Mouse (Mus musculus) hindbrain, embryonic 10.5 days (tissue): ENCODE data around the gene Rpl19. TPM values are rescaled to one million over a fixed set of nuclear protein-coding genes. Genes with fewer than 3 reads are reported as not detected.

Experiments
- DNase-seq: peaks from one replicate; pipeline ENCODE4 v3.0.0-alpha.2; 2017; ENCODE audit warnings: low spot score
- H3K27ac ChIP-seq: fragments of 300-500 bp; sonication (generic); 2 replicates; pipeline ENCODE4 v1.5.1; 2016; ENCODE audit warnings: mild to moderate bottlenecking, moderate library complexity
- H3K27me3 ChIP-seq: fragments of 300-500 bp; sonication (generic); 2 replicates; pipeline ENCODE4 v1.6.1; 2016; ENCODE audit warnings: mild to moderate bottlenecking; ENCODE audit not compliant: poor library complexity, insufficient read depth, severe bottlenecking
- H3K36me3 ChIP-seq: fragments of 300-500 bp; sonication (generic); 2 replicates; pipeline ENCODE4 v1.6.1; 2016; ENCODE audit warnings: mild to moderate bottlenecking, moderate library complexity
- H3K4me1 ChIP-seq: fragments of 300-500 bp; sonication (generic); replicated peaks from 2 replicates; pipeline ENCODE4 v1.6.1; 2016; ENCODE audit warnings: mild to moderate bottlenecking
- H3K4me3 ChIP-seq: fragments of 300-500 bp; sonication (generic); 2 replicates; pipeline ENCODE4 v1.5.1; 2016; ENCODE audit warnings: mild to moderate bottlenecking, moderate library complexity
- H3K9me3 ChIP-seq: fragments of 300-500 bp; sonication (generic); 2 replicates; pipeline ENCODE4 v1.6.1; 2016; ENCODE audit warnings: mild to moderate bottlenecking, moderate library complexity
- WGBS: fragments of 180-500 bp; shearing (Covaris S2); methylation state at CpG from one replicate; pipeline ENCODE4 v1.1.7; 2016; 5-methylcytosine and 5-hydroxymethylcytosine counted together
- polyA plus RNA-seq: library from polyadenylated mRNA; unstranded; fragments of >200 nt; fragmentation: Nextera tagmentation; extraction: Ambion mirVana; gene quantifications from 2 replicates; pipeline ENCODE4 v1.2.1, GENCODE M21; 2016

The Rpl19 gene
- polyA plus RNA-seq, 1 experiment from 2014 or later, result 1,011 TPM

GRCm38 (mm10) chr11:98051611-98052128 lies 25.2 kb downstream of the Rpl19 start:
- 8% methylated on average over 12 of the region's 12 CpGs for WGBS
- Histone ChIP-seq H3K27me3 (peaks cover 85% of the 10 kb centered on the region), H3K36me3 (no peaks in the 10 kb centered on the region), H3K27ac (no peak overlapping the region), H3K4me3 (peak overlapping the region; percentile 55), H3K9me3 (no peaks in the 10 kb centered on the region), H3K4me1 (peaks cover 43% of the 10 kb centered on the region)
- DNase-seq, result no peak

- Histone ChIP-seq H3K9me3 (no peaks in the 10 kb centered on the region), H3K27ac (peak overlapping the region; percentile 75), H3K4me3 (peak overlapping the region; percentile 55), H3K27me3 (peaks cover 91% of the 10 kb centered on the region), H3K36me3 (no peaks in the 10 kb centered on the region), H3K4me1 (peaks cover 44% of the 10 kb centered on the region)
- DNase-seq, result peak; percentile 44
- WGBS, result under 1% methylated on average over 83 of the region's 83 CpGs
These were observed 25.8 kb downstream of the Rpl19 start for GRCm38 (mm10) chr11:98052129-98052988.

GRCm38 (mm10) chr11:98052989-98053834 lies 26.7 kb downstream of the Rpl19 start, which contains the start of gene Stac2:
TSS of gene Stac2 (minus strand) at chr11:98053462.
- peaks cover 85% of the 10 kb centered on the region for H3K27me3 ChIP-seq
- no peaks in the 10 kb centered on the region for H3K36me3 ChIP-seq
- H3K4me1 ChIP-seq, result peaks cover 48% of the 10 kb centered on the region
- WGBS, result 2% methylated on average over 45 of the region's 48 CpGs
- DNase-seq, result peak; percentile 90
- peak within 1 kb of the TSS; percentile 55 for H3K4me3 ChIP-seq
- no peaks in the 10 kb centered on the region for H3K9me3 ChIP-seq
- H3K27ac ChIP-seq, result peak within 1 kb of the TSS; percentile 75

GRCm38 (mm10) chr11:98057466-98057865 lies 31.0 kb downstream of the Rpl19 start:
- no peaks in the 10 kb centered on the region for H3K36me3 ChIP-seq
- H3K9me3 ChIP-seq, result no peaks in the 10 kb centered on the region
- H3K27ac ChIP-seq, result 0 out of 2 replicates have a peak overlapping the region, but pooled peaks have one; percentile 59
- H3K4me3 ChIP-seq, result no peak overlapping the region
- H3K4me1 ChIP-seq, result peaks cover 34% of the 10 kb centered on the region
- WGBS, result 24% methylated on average over 9 of the region's 9 CpGs
- no peak for DNase-seq
- H3K27me3 ChIP-seq, result peaks cover 51% of the 10 kb centered on the region

- DNase-seq, result no peak
- no peaks in the 10 kb centered on the region for H3K36me3 ChIP-seq
- 84% methylated on average over 5 of the region's 5 CpGs for WGBS
- no peaks in the 10 kb centered on the region for H3K9me3 ChIP-seq
- no peak overlapping the region for H3K27ac ChIP-seq
- H3K27me3 ChIP-seq, result peaks cover 46% of the 10 kb centered on the region
- H3K4me1 ChIP-seq, result peaks cover 28% of the 10 kb centered on the region
- H3K4me3 ChIP-seq, result no peak overlapping the region
These were observed 31.5 kb downstream of the Rpl19 start for GRCm38 (mm10) chr11:98057998-98058397.

- WGBS, result 68% methylated on average over 7 of the region's 7 CpGs
- DNase-seq, result no peak
- Histone ChIP-seq H3K27ac (0 out of 2 replicates have a peak overlapping the region, but pooled peaks have one; percentile 23), H3K27me3 (peaks cover 30% of the 10 kb centered on the region), H3K4me1 (peaks cover 19% of the 10 kb centered on the region), H3K36me3 (no peaks in the 10 kb centered on the region), H3K9me3 (no peaks in the 10 kb centered on the region), H3K4me3 (no peak overlapping the region)
These were observed 33.2 kb downstream of the Rpl19 start for GRCm38 (mm10) chr11:98059662-98060061.

GRCm38 (mm10) chr11:98060104-98060692 lies 33.7 kb downstream of the Rpl19 start:
- no peaks in the 10 kb centered on the region for H3K36me3 ChIP-seq
- H3K4me1 ChIP-seq, result peaks cover 21% of the 10 kb centered on the region
- H3K9me3 ChIP-seq, result no peaks in the 10 kb centered on the region
- DNase-seq, result no peak
- WGBS, result 75% methylated on average over 5 of the region's 5 CpGs
- peaks cover 26% of the 10 kb centered on the region for H3K27me3 ChIP-seq
- 0 out of 2 replicates have a peak overlapping the region, but pooled peaks have one; percentile 23 for H3K27ac ChIP-seq
- no peak overlapping the region for H3K4me3 ChIP-seq

- Histone ChIP-seq H3K9me3 (no peaks in the 10 kb centered on the region), H3K27me3 (peaks cover 18% of the 10 kb centered on the region), H3K4me3 (no peak overlapping the region), H3K36me3 (no peaks in the 10 kb centered on the region), H3K4me1 (peaks cover 27% of the 10 kb centered on the region), H3K27ac (no peak overlapping the region)
- WGBS, result 72% methylated on average over 3 of the region's 3 CpGs
- no peak for DNase-seq
These were observed 34.9 kb downstream of the Rpl19 start for GRCm38 (mm10) chr11:98061441-98061840.

- Histone ChIP-seq H3K4me1 (peaks cover 27% of the 10 kb centered on the region), H3K4me3 (no peak overlapping the region), H3K27ac (no peak overlapping the region), H3K27me3 (peaks cover 14% of the 10 kb centered on the region), H3K9me3 (0 out of 2 replicates have a peak, but pooled peaks cover 2% of the 10 kb centered on the region), H3K36me3 (no peaks in the 10 kb centered on the region)
- no peak for DNase-seq
- 70% methylated on average over 6 of the region's 6 CpGs for WGBS
These were observed 35.5 kb downstream of the Rpl19 start for GRCm38 (mm10) chr11:98061904-98062562.

GRCm38 (mm10) chr11:98066201-98066600 lies 39.7 kb downstream of the Rpl19 start:
- H3K27ac ChIP-seq, result no peak overlapping the region
- H3K4me3 ChIP-seq, result no peak overlapping the region
- no peak for DNase-seq
- 91% methylated on average over 12 of the region's 12 CpGs for WGBS
- H3K4me1 ChIP-seq, result peaks cover 9% of the 10 kb centered on the region
- no peaks in the 10 kb centered on the region for H3K27me3 ChIP-seq
- H3K9me3 ChIP-seq, result 0 out of 2 replicates have a peak, but pooled peaks cover 8% of the 10 kb centered on the region
- H3K36me3 ChIP-seq, result no peaks in the 10 kb centered on the region

GRCm38 (mm10) chr11:98067255-98067654 lies 40.7 kb downstream of the Rpl19 start:
- Histone ChIP-seq H3K4me1 (peaks cover 9% of the 10 kb centered on the region), H3K36me3 (no peaks in the 10 kb centered on the region), H3K4me3 (no peak overlapping the region), H3K27ac (no peak overlapping the region), H3K9me3 (0 out of 2 replicates have a peak, but pooled peaks cover 8% of the 10 kb centered on the region), H3K27me3 (no peaks in the 10 kb centered on the region)
- WGBS, result 93% methylated on average over 21 of the region's 21 CpGs
- no peak for DNase-seq

GRCm38 (mm10) chr11:98073442-98073841 lies 46.9 kb downstream of the Rpl19 start:
- H3K4me3 ChIP-seq, result no peak overlapping the region
- no peak for DNase-seq

More at GRCm38 (mm10) chr11:98073442-98073841, 46.9 kb downstream of the Rpl19 start:
- Histone ChIP-seq H3K4me1 (peaks cover 4% of the 10 kb centered on the region), H3K27ac (no peak overlapping the region), H3K36me3 (no peaks in the 10 kb centered on the region), H3K9me3 (no peaks in the 10 kb centered on the region), H3K27me3 (no peaks in the 10 kb centered on the region)
- WGBS, result 90% methylated on average over 4 of the region's 4 CpGs
